Mouse (Mus musculus): ENCODE measurements at regions not wholly inside any gene's neighbourhood (a gene's known extent, or its start where the extent isn't known, plus 50 kb on each side); places are given as distances from the start of the nearest gene placed in this dataset.

GRCm38 (mm10) chr19:59717813-59718483, 225.5 kb downstream of the Rab11fip2 start:
- in situ Hi-C loops (cut with MboI; ENCODE audit: unreplicated experiment in 2 of 2), result no loop called here

GRCm38 (mm10) chr19:59738541-59738940, 204.9 kb downstream of the Rab11fip2 start:
- in situ Hi-C loops (cut with MboI; ENCODE audit: unreplicated experiment in 2 of 2), result loop anchor here in 1 of 2 experiments (25.0 kb wide), 1 partner anchor 574 kb away; no protein-coding TSS in a partner anchor

- in situ Hi-C loops (cut with MboI; ENCODE audit: unreplicated experiment in 2 of 2), result loop anchor here (10.0 to 25.0 kb wide), 3 partner anchors 402 to 572 kb away; no protein-coding TSS in a partner anchor
Observed at GRCm38 (mm10) chr19:59742946-59743345, 200.5 kb downstream of the Rab11fip2 start.

GRCm38 (mm10) chr19:59761218-59761617, 182.2 kb downstream of the Rab11fip2 start:
- in situ Hi-C loops (cut with MboI; ENCODE audit: unreplicated experiment in 2 of 2), result no loop called here

- in situ Hi-C loops (cut with MboI; ENCODE audit: unreplicated experiment in 2 of 2), result no loop called here
Observed at GRCm38 (mm10) chr19:59784401-59785046, 158.9 kb downstream of the Rab11fip2 start.

GRCm38 (mm10) chr19:59831304-59831703, 112.2 kb downstream of the Rab11fip2 start:
- in situ Hi-C loops (cut with MboI; ENCODE audit: unreplicated experiment in 2 of 2), result no loop called here

- in situ Hi-C loops (cut with MboI; ENCODE audit: unreplicated experiment in 2 of 2), result no loop called here
Observed at GRCm38 (mm10) chr19:59837138-59837537, 106.3 kb downstream of the Rab11fip2 start.

- in situ Hi-C loops (cut with MboI; ENCODE audit: unreplicated experiment in 2 of 2), result no loop called here
Observed at GRCm38 (mm10) chr19:59837628-59838027, 105.8 kb downstream of the Rab11fip2 start.

GRCm38 (mm10) chr19:59844270-59844669, 99.2 kb downstream of the Rab11fip2 start:
- in situ Hi-C loops (cut with MboI; ENCODE audit: unreplicated experiment in 2 of 2), result no loop called here

- in situ Hi-C loops (cut with MboI; ENCODE audit: unreplicated experiment in 2 of 2), result no loop called here
Observed at GRCm38 (mm10) chr19:59846807-59847206, 96.6 kb downstream of the Rab11fip2 start.

GRCm38 (mm10) chr19:59850696-59851095, 92.8 kb downstream of the Rab11fip2 start:
- in situ Hi-C loops (cut with MboI; ENCODE audit: unreplicated experiment in 2 of 2), result no loop called here

- in situ Hi-C loops (cut with MboI; ENCODE audit: unreplicated experiment in 2 of 2), result no loop called here
Observed at GRCm38 (mm10) chr19:59852011-59852738, 91.3 kb downstream of the Rab11fip2 start.

Data from v-Abl transformed pro-B cells (cell line).